Mouse (Mus musculus): ENCODE data around the gene Tfrc.

Tfrc gene

GRCm38 (mm10) chr16:32670354-32671124, 61.8 kb downstream of the Tfrc start:
- no peak for DNase-seq

- DNase-seq = no peak
Observed at GRCm38 (mm10) chr16:32671206-32671887, 62.6 kb downstream of the Tfrc start.

- DNase-seq = no peak
Observed at GRCm38 (mm10) chr16:32672250-32672649, 63.5 kb downstream of the Tfrc start.

- DNase-seq = no peak
Observed at GRCm38 (mm10) chr16:32672861-32673560, 64.3 kb downstream of the Tfrc start.

GRCm38 (mm10) chr16:32674121-32674740, 65.5 kb downstream of the Tfrc start:
- no peak for DNase-seq

- DNase-seq = no peak
Observed at GRCm38 (mm10) chr16:32677040-32677700, 68.5 kb downstream of the Tfrc start.

- DNase-seq = no peak
Observed at GRCm38 (mm10) chr16:32677903-32678302, 69.2 kb downstream of the Tfrc start.

- DNase-seq = no peak
Observed at GRCm38 (mm10) chr16:32678812-32679211, 70.1 kb downstream of the Tfrc start.

GRCm38 (mm10) chr16:32679976-32680375, 71.3 kb downstream of the Tfrc start:
- DNase-seq = no peak

GRCm38 (mm10) chr16:32680806-32681205, 72.1 kb downstream of the Tfrc start:
- DNase-seq = no peak

- peak; percentile 75 for DNase-seq
Observed at GRCm38 (mm10) chr16:32682194-32682593, 73.5 kb downstream of the Tfrc start.

Measured in right cerebral cortex, postnatal 4 days (tissue).